Mouse (Mus musculus) thymus, postnatal 25 days (tissue): ENCODE results near the gene Tsc22d4.
A peak's percentile ranks its signal among the peaks of the same experiment; 100 is the strongest.

Experiments
- DNase-seq: peaks from one replicate; pipeline ENCODE4 v3.0.0; 2022

Gene Tsc22d4

GRCm38 (mm10) chr5:137745214-137746171, at the start of gene Tsc22d4:
Gene Tsc22d4 (plus strand): TSS chr5:137745730.
- peak; percentile 94 for DNase-seq

GRCm38 (mm10) chr5:137695930-137696329, 49.6 kb upstream of the Tsc22d4 start:
- no peak for DNase-seq

- peak; percentile 50 for DNase-seq
These were observed 46.5 kb upstream of the Tsc22d4 start for GRCm38 (mm10) chr5:137699080-137699479.

GRCm38 (mm10) chr5:137699850-137700249, 45.7 kb upstream of the Tsc22d4 start:
- no peak for DNase-seq

- peak; percentile 72 for DNase-seq
These were observed 40.3 kb upstream of the Tsc22d4 start for GRCm38 (mm10) chr5:137705242-137705641.

- peak; percentile 87 for DNase-seq
These were observed 38.5 kb upstream of the Tsc22d4 start for GRCm38 (mm10) chr5:137706913-137707633.

- no peak for DNase-seq
These were observed 32.1 kb upstream of the Tsc22d4 start for GRCm38 (mm10) chr5:137713454-137713853.

GRCm38 (mm10) chr5:137715685-137716084, 29.8 kb upstream of the Tsc22d4 start:
- no peak for DNase-seq

GRCm38 (mm10) chr5:137718020-137718790, 27.3 kb upstream of the Tsc22d4 start:
- no peak for DNase-seq

GRCm38 (mm10) chr5:137719088-137719487, 26.4 kb upstream of the Tsc22d4 start:
- DNase-seq: no peak

- DNase-seq: peak; percentile 79
These were observed 24.9 kb upstream of the Tsc22d4 start for GRCm38 (mm10) chr5:137720558-137721164.

- no peak for DNase-seq
These were observed 21.7 kb upstream of the Tsc22d4 start for GRCm38 (mm10) chr5:137723840-137724239.

GRCm38 (mm10) chr5:137726767-137727166, 18.8 kb upstream of the Tsc22d4 start:
- DNase-seq: no peak

- DNase-seq: no peak
These were observed 11.8 kb upstream of the Tsc22d4 start for GRCm38 (mm10) chr5:137733638-137734288.

GRCm38 (mm10) chr5:137734289-137735061, 11.1 kb upstream of the Tsc22d4 start:
- DNase-seq: no peak

- DNase-seq: no peak
These were observed 8.1 kb upstream of the Tsc22d4 start for GRCm38 (mm10) chr5:137737400-137737940.

- peak; percentile 48 for DNase-seq
These were observed 7.0 kb upstream of the Tsc22d4 start for GRCm38 (mm10) chr5:137738516-137738915.

GRCm38 (mm10) chr5:137739471-137739870, 6.1 kb upstream of the Tsc22d4 start:
- peak; percentile 42 for DNase-seq

- DNase-seq: no peak
These were observed 5.0 kb upstream of the Tsc22d4 start for GRCm38 (mm10) chr5:137740506-137740905.

GRCm38 (mm10) chr5:137741023-137741931, 4.3 kb upstream of the Tsc22d4 start, which contains the start of gene Nyap1:
Gene Nyap1 (minus strand): TSS chr5:137741607.
- peak; percentile 95 for DNase-seq
